Mouse (Mus musculus) ES-CJ7 (cell line): ENCODE data around the gene Efr3b.

ENCODE experiments used
- DNase-seq: peaks from one replicate; pipeline ENCODE4 v3.0.0; 2011; ENCODE audit warnings: low read depth, low spot score

Efr3b gene

DNA sequence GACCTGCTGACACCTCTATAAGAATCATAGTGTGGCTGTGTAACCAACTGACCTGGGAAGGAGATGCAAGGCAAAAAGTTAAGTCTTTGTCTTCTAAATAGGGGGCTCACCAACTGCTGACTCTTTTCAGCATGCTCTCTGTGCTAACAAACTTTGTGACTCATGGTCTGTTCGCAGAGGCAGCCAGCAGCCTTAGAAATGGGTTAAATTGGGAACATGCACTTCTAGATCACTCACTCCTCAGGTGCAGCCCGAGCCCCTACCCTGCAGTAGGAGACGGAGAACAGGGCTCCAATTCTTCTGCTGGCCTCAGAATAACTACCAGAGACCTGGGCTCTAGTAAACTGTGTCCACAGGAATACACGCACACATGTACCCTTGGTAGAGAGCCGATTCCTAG is 1.2 kb downstream of the Efr3b start:
- DNase-seq = no peak

- DNase-seq = no peak
Measured at GRCm38 (mm10) chr12:4036157-4036556, 2.6 kb downstream of the Efr3b start.

GRCm38 (mm10) chr12:4029064-4029463 is 9.7 kb downstream of the Efr3b start:
- DNase-seq = no peak

- DNase-seq = no peak
Measured at GRCm38 (mm10) chr12:4028516-4028915, 10.2 kb downstream of the Efr3b start.

DNA sequence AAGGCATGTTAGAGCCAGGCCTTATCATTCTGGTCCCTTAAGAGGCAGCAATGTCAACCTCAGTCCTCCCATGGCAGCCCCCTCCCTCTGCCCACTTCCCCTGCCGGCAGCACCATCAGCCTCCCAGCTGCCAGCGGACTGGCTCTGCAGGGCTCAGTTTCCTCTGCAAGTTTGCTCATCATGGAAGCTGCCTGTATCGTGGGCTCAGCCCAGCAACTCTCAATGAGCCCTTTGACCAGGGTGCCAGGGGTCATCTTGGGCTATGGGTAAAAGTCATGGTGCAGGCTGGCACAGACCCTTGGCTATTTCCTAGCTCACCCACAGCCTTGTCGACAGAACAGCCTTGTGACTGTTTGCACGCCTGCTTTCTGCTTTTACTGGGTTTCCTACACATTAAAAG is 14.4 kb downstream of the Efr3b start:
- DNase-seq = no peak

DNA sequence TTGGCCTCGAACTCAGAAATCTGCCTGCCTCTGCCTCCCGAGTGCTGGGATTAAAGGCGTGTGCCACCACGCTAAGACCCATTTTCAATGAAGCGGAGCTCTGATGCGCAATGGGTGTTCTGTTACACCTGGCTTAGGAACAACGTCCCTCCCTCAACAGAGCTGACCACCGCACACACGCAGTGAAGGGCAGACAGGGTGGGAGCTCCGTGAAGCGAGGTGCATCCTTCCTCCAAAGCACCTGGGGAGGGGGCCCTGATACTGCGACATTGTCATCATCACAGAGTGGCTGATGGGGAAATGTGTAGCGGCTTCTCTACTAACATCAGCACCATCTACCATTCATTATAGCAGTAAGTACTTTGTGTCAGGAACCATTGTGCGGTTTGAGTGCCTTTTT is 15.2 kb downstream of the Efr3b start:
- DNase-seq = no peak

- DNase-seq = no peak
Measured at GRCm38 (mm10) chr12:4022845-4023244, 15.9 kb downstream of the Efr3b start.

- no peak for DNase-seq
Measured at GRCm38 (mm10) chr12:4020505-4020904, 18.2 kb downstream of the Efr3b start.

DNA sequence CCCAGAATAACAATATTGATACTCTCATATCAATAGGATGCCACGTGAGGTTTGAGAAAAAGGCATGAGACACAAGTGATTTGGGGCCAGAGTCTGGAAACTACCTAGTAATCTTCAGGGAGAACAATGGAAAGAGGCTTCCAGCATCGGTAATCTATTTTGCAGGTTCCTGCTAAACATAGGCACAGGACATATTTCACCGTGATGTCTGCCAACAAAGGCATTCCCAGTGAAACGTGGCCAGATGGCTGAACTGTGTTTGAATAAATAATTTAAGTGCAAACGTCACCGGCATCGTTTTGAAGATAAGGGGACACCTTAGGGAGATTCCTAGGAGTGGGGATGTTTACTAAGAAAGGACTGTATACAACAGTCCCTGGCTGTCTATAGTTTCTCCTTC is 22.4 kb downstream of the Efr3b start:
- no peak for DNase-seq

- DNase-seq = no peak
Measured at GRCm38 (mm10) chr12:4015741-4016140, 23.0 kb downstream of the Efr3b start.

GRCm38 (mm10) chr12:4015255-4015654 is 23.5 kb downstream of the Efr3b start:
- no peak for DNase-seq

GRCm38 (mm10) chr12:4011715-4012114 is 27.0 kb downstream of the Efr3b start:
- no peak for DNase-seq

- DNase-seq = no peak
Measured at GRCm38 (mm10) chr12:4011301-4011700, 27.4 kb downstream of the Efr3b start.

- no peak for DNase-seq
Measured at GRCm38 (mm10) chr12:4008731-4009130, 30.0 kb downstream of the Efr3b start.

- DNase-seq = no peak
Measured at GRCm38 (mm10) chr12:4007766-4008165, 30.9 kb downstream of the Efr3b start.

DNA sequence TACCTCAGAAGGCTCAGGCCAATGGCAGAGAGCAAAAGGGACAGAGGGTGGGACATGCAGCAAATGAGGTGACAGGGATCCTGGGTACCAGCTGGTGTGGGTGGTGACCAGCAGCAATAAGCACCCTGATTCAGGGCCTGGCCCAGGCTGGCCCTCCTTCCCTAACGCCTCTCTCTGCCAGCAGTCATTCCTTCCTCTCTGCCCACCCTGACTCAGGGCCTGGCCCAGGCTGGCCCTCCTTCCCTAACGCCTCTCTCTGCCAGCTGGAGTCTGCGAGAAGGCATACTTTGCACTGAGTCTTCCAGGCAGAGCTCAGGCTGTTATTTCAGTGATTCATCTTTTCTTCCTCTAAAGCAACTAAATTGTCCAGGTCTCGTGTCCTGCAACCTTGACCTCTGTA is 31.5 kb downstream of the Efr3b start:
- DNase-seq = no peak

GRCm38 (mm10) chr12:4006079-4006478 is 32.6 kb downstream of the Efr3b start:
- DNase-seq = no peak

- DNase-seq = no peak
Measured at GRCm38 (mm10) chr12:4004648-4005047, 34.1 kb downstream of the Efr3b start.

DNA sequence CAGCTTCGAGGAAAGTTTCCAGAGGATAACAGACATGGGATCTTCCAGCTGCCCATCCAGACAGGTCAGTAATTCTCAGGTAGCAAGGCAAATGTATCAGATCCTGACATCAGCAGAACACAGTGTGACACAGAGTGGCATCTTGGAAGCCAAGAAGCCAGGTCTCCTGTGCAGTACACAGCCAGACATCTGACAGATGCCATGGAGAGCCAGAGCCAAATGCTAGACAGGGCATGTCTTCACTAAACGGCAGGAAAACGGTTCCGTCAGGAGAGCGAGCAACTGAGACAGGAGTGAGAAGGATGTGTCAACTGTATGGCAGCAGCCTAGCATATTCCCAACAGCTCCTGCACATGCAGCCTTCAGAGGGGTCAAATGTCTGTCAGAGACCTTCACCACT is 38.3 kb downstream of the Efr3b start:
- no peak for DNase-seq

DNA sequence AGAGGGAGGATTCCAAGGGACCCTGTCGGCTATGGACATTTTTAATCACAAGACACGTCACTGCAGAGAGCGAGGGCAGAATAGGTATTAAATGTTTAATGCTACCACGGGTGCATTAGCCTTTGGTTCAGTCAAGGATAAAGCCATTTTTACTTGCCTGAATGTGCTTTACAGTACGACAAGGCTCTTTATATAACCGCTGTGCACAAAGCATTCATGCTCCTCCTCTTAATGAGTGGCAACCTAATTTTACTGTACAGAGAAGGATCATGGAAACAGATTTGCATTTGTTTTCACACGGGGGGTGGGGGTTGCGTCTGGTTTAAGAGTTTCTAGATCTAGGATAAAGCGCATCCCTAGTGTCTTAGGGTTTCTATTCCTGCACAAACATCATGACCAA is 42.0 kb downstream of the Efr3b start:
- no peak for DNase-seq

DNA sequence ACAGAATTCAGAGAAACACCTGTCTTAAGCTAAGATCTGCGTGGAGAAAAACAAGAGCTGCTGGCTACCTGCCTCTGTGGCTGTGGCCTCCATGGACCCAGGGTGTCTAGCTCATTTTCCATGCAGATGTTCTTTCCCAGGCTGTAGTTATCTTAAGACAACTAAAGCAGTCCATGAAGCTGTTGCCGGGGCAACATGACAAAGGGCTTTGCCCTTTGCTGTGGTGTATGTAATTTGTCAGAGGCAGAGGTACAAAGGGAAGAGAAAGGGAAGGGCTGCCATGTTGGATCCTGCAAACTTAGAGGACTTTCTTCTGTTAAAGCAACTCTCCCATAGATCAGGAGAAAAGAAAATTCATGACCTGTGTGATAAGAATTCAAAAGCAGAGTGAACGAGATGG is 47.7 kb downstream of the Efr3b start:
- no peak for DNase-seq

- DNase-seq = no peak
Measured at GRCm38 (mm10) chr12:3989943-3990342, 48.8 kb downstream of the Efr3b start.

DNA sequence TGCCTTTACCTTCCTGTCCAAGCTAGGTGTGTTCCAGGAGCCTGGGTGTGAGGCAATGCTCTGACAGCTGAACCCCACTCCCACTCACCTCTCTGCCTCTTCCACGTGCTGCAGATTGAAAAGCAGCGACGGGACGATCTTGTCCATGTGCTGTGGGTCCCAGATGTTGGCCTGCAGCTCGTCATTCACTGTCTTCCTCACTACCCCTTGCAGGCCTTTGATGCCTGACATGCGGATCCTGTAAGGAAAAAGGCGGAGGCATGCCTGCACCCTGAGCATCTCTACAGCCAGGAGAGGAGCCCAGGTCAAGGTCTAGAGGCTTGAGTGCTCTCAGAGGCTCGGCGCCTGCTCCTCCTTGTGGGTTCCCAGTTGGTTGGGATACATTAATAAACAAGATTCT is 54.3 kb downstream of the Efr3b start:
- DNase-seq = no peak

- DNase-seq = peak; percentile 84
Measured at GRCm38 (mm10) chr12:3983736-3984135, 55.0 kb downstream of the Efr3b start.

- DNase-seq = no peak
Measured at GRCm38 (mm10) chr12:3982257-3982656, 56.5 kb downstream of the Efr3b start.
